Mouse (Mus musculus) urinary bladder, postnatal 25 days (tissue): ENCODE results near the gene Sox10.
A peak's percentile ranks its signal among the peaks of the same experiment; 100 is the strongest.

ENCODE experiments used
- DNase-seq: peaks from one replicate; pipeline ENCODE4 v3.0.0; 2022; ENCODE audit warnings: low spot score

Sox10 gene

DNA sequence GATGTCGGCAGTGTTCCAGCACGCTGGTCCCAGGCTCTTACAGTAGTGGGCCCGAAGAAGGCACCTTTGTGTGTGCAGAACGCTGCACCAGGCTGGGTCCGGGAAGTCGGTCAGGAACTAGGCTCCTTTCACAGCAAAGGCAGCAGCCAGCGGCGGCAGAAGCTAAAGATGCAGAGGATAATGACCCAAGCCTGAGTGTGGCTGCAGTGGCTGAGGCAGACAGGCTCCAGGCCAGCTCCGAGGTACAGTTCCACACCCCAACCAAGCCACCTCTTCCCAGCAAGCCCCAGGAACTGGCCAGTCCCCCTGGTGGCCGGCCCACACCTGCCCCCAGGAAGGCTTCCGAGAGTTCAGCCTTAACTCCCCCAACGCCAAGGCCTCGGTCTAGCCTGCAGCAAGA lies 42.5 kb downstream of the Sox10 start:
- DNase-seq: no peak

DNA sequence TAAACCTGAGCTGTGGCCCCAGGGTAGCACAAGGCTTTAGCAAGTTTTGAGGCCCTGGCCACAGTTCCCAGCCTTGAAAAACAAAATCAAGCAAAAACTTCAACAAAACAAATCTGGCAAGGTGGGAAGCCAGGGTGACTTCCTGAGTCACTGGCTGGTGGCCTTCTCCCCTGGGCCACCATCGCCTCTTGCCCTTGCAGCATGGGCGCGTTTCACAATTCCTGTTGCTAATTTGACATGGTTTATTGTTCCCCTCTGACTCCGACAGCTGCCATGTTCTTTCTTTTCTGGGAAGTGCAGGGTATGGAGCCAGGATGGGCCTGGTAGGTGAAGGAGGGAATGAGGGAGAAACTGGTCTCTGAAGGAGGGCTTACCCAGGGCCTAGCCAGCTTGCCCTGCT lies 42.9 kb downstream of the Sox10 start:
- DNase-seq: no peak

DNA sequence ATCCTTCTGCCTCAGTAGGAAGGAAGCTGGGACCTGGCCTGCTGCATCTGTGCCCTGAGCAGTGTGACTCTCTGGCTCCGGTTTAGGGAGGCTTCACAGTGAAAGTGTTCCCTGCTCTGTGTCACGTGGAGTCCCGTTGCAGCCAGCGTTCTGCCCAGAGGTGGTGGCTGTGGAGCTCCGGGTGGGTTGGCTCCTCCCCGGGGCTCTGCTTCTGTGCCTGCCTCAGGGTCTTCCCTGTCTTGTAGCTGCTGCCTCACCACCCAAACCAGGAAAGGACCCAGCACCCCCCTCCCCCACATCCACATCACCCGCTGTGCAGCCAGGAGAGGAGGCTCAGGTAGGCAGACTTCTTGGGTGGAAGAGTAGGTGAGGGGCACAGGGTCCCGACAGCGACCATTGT lies 45.5 kb downstream of the Sox10 start:
- DNase-seq: no peak

DNA sequence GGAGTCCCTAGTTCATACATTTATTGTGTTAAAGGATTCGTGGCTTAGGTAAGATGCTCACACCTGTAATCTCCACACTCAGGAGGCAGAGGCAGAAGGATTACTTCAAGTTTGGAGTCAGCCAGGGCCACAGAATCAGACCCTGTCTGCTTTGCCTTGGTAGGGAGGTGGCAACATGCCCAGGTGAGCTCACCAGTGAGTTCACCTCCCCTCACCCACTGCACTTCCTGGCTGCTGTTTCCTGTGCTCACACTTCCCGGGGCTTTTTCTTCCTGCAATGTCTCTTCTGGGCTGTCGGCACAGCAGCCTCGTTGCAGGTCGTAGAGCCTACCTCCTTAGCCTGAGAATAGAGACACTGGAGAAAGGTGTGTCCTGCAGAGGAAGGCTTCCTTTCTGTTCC lies 49.8 kb downstream of the Sox10 start:
- no peak for DNase-seq

DNA sequence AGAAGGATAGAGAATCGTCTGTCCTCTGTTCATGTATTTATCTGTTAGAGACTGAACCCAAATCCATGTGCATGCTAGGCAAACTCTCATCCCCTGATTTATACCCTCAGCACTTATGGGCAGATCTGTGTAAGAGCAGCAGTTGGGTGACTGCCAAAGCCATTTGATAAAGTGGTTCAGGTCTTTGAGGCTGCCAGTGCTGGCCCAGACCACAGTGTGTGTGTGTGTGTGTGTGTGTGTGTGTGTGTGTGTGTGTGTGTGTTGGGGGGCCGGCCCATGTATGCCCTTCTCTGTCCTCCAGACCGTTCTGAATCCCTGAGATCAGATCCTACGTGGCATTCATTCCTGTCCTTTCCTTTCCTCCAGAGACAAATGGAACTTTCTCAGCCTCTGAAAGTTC lies 53.3 kb downstream of the Sox10 start:
- no peak for DNase-seq

DNA sequence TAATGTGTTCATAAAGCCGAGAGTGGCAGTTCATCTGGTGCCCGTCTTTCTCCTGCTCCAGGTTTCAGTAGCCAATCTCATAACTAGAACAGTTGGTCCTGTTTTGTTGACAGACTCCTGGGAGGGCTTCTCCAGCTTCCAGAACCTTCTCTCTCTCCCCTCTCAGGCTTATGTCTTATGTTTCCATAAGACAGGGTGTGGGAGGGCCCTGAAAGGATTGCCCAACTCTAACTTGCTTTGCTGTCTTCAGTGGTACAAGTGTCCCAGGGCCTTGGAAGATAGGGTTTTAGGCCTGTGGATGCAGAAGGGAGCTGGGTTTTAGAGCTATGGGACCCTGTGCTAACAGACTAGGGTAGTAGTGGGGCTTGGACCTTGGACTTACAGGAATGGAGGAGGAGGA lies 54.5 kb downstream of the Sox10 start:
- no peak for DNase-seq

DNA sequence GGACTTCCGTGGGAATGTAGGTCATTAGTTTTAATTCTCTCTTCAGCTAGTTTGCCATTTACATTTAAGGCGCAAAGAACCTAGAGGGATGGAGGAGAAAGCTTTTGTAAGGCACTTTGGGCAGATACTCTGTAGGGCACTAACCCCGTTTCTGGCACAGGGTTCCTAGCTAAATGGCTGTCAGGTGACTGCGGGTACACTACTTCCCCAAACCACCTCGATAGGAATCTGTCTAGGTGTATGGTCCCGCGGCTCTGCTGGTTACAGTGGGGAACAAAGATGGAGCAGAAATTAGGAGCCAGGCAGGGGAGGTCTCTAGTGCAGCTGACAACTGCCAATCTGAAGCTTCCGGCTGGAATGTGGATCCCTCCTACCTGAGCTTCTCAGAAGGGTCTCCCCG lies 55.0 kb downstream of the Sox10 start:
- no peak for DNase-seq

DNA sequence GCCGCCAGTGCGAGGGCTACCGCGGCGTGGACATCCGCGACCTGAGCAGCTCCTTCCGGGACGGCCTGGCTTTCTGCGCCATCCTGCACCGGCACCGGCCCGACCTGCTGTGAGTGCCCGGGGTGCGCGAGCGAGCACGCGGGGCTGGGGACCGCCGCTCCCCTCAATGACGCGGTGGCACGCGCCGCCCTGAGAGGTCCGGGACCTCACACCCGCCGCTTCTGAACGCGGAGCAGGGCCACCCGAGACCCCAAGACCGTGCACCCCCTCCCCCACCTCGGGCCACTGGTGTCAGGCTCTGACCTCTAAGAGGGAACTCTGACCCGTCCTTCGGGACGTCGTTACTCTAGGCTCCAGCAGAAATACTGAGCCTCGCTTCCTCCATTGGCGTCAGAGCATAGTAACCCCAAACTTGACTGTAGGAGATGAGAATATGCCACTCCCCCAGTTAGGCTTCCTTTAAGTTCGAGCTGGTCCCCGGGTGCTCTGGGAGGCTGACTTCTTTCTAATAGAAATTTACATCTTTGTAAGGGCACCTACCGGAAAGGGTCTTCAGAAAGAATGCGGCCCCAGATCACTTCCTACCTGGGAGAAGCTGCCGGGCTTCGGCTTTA lies 55.6 kb downstream of the Sox10 start:
- DNase-seq: no peak

DNA sequence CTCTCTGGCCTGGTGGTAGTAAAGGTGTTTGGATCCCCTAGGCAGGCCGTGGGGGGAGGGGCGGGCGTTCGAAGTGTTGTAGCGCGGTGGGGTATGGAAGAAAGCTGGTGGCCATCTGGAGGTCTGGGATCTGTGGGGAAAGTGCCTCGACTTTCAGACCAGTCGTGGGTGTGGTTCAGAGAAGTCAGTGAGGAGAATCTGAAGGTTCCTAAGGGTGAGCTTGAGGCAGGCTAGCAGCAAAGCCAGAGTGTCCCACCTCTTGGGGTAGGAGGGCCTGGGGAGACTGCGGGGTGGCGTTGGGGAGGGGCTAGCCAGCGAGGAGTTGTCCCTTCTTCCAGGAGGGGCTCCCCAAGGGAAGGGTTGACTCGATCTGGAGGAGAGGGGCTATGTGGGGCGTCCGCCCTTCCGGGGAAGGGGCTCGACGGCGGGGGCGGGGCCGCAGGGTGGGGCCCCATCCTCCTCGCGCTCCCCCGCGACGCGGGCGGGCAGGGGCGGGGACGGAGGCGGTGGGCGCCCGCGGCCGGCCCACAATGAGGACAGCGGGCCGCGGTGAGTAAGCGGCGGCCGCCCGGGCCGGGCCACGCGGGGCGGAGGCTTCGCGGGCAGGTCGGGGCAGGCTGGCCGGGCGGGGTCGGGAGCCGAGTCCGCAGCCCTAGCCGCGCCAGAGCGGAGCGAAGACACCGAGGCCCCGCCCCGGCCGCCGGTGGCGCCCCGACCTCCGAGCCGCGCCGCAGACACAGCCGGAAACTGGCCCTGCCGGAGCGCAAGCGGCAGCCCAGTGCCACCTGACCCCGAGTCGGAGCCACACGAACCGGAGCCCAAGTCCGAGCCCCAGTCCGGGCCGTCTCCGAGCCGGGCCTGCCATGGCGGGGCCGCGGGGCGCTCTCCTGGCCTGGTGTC lies 56.4 kb downstream of the Sox10 start, which contains the start of gene Micall1:
Gene Micall1, plus strand, starts transcription at position 478 of the 900 bp plus-strand sequence.
- peak; percentile 82 for DNase-seq

DNA sequence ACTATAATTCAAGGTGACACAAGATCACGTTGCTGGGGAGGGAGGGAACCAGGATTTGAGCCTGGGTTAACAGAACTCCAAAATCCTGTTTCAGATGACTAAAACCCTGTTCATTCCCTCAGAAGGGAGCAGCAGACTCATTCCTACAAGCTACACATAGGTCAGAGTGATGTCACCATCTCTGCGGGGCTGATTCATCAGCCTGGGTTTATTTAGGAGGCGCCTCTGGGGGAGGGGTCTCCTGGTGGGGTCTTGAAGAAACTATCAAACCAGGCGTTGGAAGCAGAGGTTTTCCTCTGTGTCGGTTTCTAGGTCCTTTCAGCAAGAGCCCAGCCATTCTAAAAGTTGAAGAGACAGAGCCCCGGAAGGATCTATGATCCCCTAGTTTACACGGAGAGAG lies 57.1 kb downstream of the Sox10 start:
- no peak for DNase-seq

DNA sequence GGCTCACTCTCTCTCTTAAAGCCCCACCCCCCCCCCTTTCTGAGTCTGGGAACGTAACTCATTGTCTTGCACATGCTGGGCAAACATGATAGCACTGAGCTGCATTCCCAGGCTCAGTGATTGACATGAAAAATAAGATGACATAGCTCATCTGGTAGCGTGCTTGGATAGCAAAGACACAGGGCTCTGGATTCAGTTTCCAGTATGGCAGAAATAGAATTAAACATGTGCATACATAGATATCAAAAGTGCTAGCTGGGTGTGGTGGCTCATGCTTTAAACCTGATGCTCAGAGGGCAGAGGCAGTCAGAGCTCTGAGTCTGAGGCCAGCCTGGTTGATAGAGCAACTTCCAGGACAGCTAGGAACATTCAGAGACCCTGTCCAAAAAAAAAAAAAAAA lies 59.2 kb downstream of the Sox10 start:
- DNase-seq: no peak
